Mouse (Mus musculus): ENCODE data around the gene Meis3.
A peak's percentile ranks its signal among the peaks of the same experiment; 100 is the strongest.

Meis3 gene

GRCm38 (mm10) chr7:16213196-16213595 is 38.3 kb downstream of the Meis3 start:
- no peak for DNase-seq (ENCODE audit: low spot score)

GRCm38 (mm10) chr7:16213986-16214385 is 39.1 kb downstream of the Meis3 start:
- DNase-seq (ENCODE audit: low spot score): no peak

- DNase-seq (ENCODE audit: low spot score): peak; percentile 95
Observed at GRCm38 (mm10) chr7:16221582-16222272, 46.8 kb downstream of the Meis3 start, which contains the start of gene Dhx34. Dhx34 (minus strand) TSS chr7:16222037.

GRCm38 (mm10) chr7:16229869-16230268 is 55.0 kb downstream of the Meis3 start:
- DNase-seq (ENCODE audit: low spot score): no peak

All from layer of hippocampus, adult 11-12 months (tissue).